Mouse (Mus musculus) stomach, embryonic 15.5 days (tissue): Measurements from ENCODE around the gene Eepd1. TPM values are rescaled to one million over a fixed set of nuclear protein-coding genes. Genes with fewer than 3 reads are reported as not detected.
"Not testable (repeated sequence)": the region's sequence is repeated elsewhere in the genome, so short reads cannot be mapped to it uniquely, and the experiment has no call there.

Experiments used
- ATAC-seq: fragments of 200-750 bp; cut with Nextera tagmentation; 2 replicates; pipeline ENCODE4 v1.8.0; 2017; ENCODE audit warnings: low read depth, moderate number of reproducible peaks, moderate TSS enrichment; ENCODE audit not compliant: insufficient read depth, low FRiP score
- H3K27ac ChIP-seq: fragments of 300-500 bp; sonication (generic); 2 replicates; pipeline ENCODE4 v1.5.1; 2015; ENCODE audit warnings: mild to moderate bottlenecking, inconsistent platforms
- H3K27me3 ChIP-seq: fragments of 300-500 bp; sonication (generic); replicated peaks from 2 replicates; pipeline ENCODE4 v1.6.1; 2015; ENCODE audit warnings: inconsistent platforms
- H3K36me3 ChIP-seq: fragments of 300-500 bp; sonication (generic); 2 replicates; pipeline ENCODE4 v1.6.1; 2015; ENCODE audit warnings: inconsistent platforms
- H3K4me1 ChIP-seq: fragments of 300-500 bp; sonication (generic); 2 replicates; pipeline ENCODE4 v1.6.1; 2015; ENCODE audit warnings: inconsistent platforms
- H3K4me2 ChIP-seq: fragments of 300-500 bp; sonication (generic); 2 replicates; pipeline ENCODE4 v1.6.1; 2015; ENCODE audit warnings: mild to moderate bottlenecking, inconsistent platforms
- H3K4me3 ChIP-seq: fragments of 300-500 bp; sonication (generic); replicated peaks from 2 replicates; pipeline ENCODE4 v1.5.1; 2015; ENCODE audit warnings: inconsistent platforms
- H3K9ac ChIP-seq: fragments of 300-500 bp; sonication (generic); 2 replicates; pipeline ENCODE4 v1.6.1; 2015; ENCODE audit warnings: inconsistent platforms
- H3K9me3 ChIP-seq: fragments of 300-500 bp; sonication (generic); 2 replicates; pipeline ENCODE4 v1.6.1; 2016; ENCODE audit warnings: inconsistent platforms
- WGBS: fragments of 180-500 bp; shearing (Covaris S2); methylation state at CpG from one replicate; pipeline ENCODE4 v1.1.7; 2015; 5-methylcytosine and 5-hydroxymethylcytosine counted together
- polyA plus RNA-seq: library from polyadenylated mRNA; unstranded; fragments of >200 nt; fragmentation: Nextera tagmentation; extraction: Ambion mirVana; gene quantifications from 2 replicates; pipeline ENCODE4 v1.2.1, GENCODE M21; 2015

Eepd1 gene
- 9.8 and 10.0 TPM in 2 replicates for polyA plus RNA-seq

- H3K9ac ChIP-seq: peak within 1 kb of the TSS; percentile 60
- no peaks in the 10 kb centered on the region for H3K36me3 ChIP-seq
- WGBS: under 1% methylated on average over 72 of the region's 75 CpGs
- ATAC-seq: peak; percentile 97
- peak within 1 kb of the TSS; percentile 57 for H3K27ac ChIP-seq
- H3K4me2 ChIP-seq: peak within 1 kb of the TSS; percentile 92
- H3K4me1 ChIP-seq: peaks cover 16% of the 10 kb centered on the region
- peak within 1 kb of the TSS; percentile 73 for H3K4me3 ChIP-seq
- no peaks in the 10 kb centered on the region for H3K9me3 ChIP-seq
- no peaks in the 10 kb centered on the region for H3K27me3 ChIP-seq
Observed at GRCm38 (mm10) chr9:25481344-25482095, at the start of gene Eepd1. Eepd1 (plus strand) TSS chr9:25481547.

DNA sequence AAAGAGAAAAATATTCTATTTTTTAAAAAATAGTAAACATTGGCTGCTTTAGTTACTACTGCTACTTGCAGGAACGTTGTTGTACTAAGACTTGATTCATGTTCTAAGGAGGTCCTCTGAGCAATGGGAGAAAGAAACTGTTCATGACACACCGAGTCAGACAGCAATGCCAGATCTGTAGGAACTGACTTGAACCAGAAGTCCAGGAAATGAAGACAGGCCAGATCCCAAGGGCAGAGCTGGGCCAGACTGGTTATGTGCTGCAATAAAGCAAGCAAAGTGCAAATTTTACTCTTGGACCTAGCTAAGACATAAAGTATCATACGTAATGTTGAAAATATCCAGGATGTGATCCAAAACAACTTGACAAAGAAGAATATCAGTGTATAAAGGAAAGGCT, 42.5 kb upstream of the Eepd1 start:
- H3K9ac ChIP-seq: no peak overlapping the region
- no peaks in the 10 kb centered on the region for H3K4me1 ChIP-seq
- H3K27ac ChIP-seq: no peak overlapping the region
- ATAC-seq: no peak
- H3K36me3 ChIP-seq: no peaks in the 10 kb centered on the region
- H3K27me3 ChIP-seq: no peaks in the 10 kb centered on the region
- H3K4me3 ChIP-seq: no peak overlapping the region
- no peak overlapping the region for H3K4me2 ChIP-seq
- no peaks in the 10 kb centered on the region for H3K9me3 ChIP-seq
- WGBS: 70% methylated on average over 3 of the region's 3 CpGs

DNA sequence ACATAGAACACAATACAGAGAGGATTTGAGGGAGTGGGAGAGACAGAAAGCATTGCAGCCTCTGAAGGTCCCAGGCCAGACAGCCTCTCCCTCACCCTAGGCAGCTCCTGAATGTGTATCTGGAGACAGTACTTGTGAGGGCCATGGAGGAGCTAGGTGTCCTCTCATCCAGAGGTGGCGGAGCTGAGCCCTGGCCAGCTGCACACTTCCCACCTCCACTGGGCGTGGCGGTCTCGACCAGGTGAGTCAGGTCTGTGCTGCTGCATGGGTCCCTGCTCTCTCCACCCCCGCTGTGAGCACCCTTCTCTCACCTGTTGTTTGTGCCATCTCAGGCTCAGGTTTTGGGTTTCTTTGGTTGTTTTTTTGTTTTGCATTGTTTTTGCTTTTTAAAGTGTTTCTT, 41.3 kb upstream of the Eepd1 start:
- not testable (repeated sequence) for H3K4me2 ChIP-seq, H3K9me3 ChIP-seq, H3K4me3 ChIP-seq, H3K36me3 ChIP-seq, H3K27ac ChIP-seq, H3K9ac ChIP-seq, H3K27me3 ChIP-seq, H3K4me1 ChIP-seq
- ATAC-seq: 0 out of 2 replicates have a peak, but pooled peaks have one; percentile 39
- WGBS: 77% methylated on average over 5 of the region's 5 CpGs

GRCm38 (mm10) chr9:25442041-25442440, 39.3 kb upstream of the Eepd1 start:
- no peaks in the 10 kb centered on the region for H3K36me3 ChIP-seq
- no peak overlapping the region for H3K4me3 ChIP-seq
- H3K4me1 ChIP-seq: no peaks in the 10 kb centered on the region
- no peak for ATAC-seq
- no peak overlapping the region for H3K4me2 ChIP-seq
- no peak overlapping the region for H3K27ac ChIP-seq
- no peak overlapping the region for H3K9ac ChIP-seq
- H3K9me3 ChIP-seq: no peaks in the 10 kb centered on the region
- no peaks in the 10 kb centered on the region for H3K27me3 ChIP-seq

DNA sequence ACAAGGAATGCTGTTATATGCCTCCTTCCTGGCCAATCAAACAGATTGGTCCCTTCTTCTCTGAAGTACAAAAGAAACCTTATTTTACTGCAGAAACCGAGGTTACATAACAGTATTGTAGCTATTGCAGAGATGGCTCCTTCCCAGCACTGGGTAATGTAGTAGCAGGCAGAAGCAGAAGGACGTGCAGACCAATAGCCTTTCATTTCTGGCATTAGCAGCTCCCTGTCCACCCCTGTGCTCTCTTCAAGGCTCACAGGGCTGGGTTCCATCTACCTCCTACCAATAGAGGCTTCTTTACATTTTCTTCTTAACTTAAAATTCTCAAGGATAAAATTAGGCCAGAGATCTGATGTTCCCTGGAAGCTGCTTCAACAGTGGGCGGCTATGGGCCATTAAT, 38.3 kb upstream of the Eepd1 start:
- Histone ChIP-seq H3K4me1 (no peaks in the 10 kb centered on the region), H3K27me3 (no peaks in the 10 kb centered on the region), H3K27ac (no peak overlapping the region), H3K4me3 (no peak overlapping the region), H3K9me3 (no peaks in the 10 kb centered on the region), H3K4me2 (no peak overlapping the region), H3K36me3 (no peaks in the 10 kb centered on the region), H3K9ac (no peak overlapping the region)
- WGBS: 66% methylated on average over 3 of the region's 3 CpGs
- ATAC-seq: no peak

- no peak overlapping the region for H3K4me2 ChIP-seq
Observed at GRCm38 (mm10) chr9:25443546-25443945, 37.8 kb upstream of the Eepd1 start.

DNA sequence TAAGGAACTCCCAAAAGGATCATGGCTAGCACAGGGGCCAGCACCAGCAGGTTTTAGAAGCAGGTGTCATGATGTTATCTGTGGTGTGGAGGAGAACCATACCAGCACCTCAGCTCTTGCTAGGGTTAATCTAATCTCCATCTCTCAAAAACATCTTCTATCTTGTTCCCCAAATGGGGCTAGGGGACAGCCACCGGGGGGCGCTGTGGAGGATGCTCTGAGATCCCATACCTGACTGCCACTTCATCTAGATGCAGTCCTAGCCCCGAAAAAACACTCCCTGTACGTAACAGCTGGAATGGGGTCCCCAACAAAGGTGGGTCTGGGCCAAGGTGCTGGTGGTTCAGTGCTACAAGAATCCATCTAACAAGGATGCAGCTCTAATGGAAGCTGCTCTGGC, 31.0 kb upstream of the Eepd1 start:
- Histone ChIP-seq H3K9me3 (no peaks in the 10 kb centered on the region), H3K4me2 (no peak overlapping the region), H3K27me3 (no peaks in the 10 kb centered on the region), H3K4me1 (no peaks in the 10 kb centered on the region), H3K9ac (no peak overlapping the region), H3K4me3 (no peak overlapping the region), H3K27ac (no peak overlapping the region), H3K36me3 (no peaks in the 10 kb centered on the region)
- WGBS: 50% methylated on average over 4 of the region's 4 CpGs
- ATAC-seq: no peak

More at GRCm38 (mm10) chr9:25443546-25443945, 37.8 kb upstream of the Eepd1 start:
- H3K27me3 ChIP-seq: no peaks in the 10 kb centered on the region
- H3K9me3 ChIP-seq: no peaks in the 10 kb centered on the region
- H3K4me3 ChIP-seq: no peak overlapping the region
- no peaks in the 10 kb centered on the region for H3K4me1 ChIP-seq
- no peak overlapping the region for H3K27ac ChIP-seq
- no peaks in the 10 kb centered on the region for H3K36me3 ChIP-seq
- no peak overlapping the region for H3K9ac ChIP-seq
- ATAC-seq: no peak

- 58% methylated on average over 2 of the region's 2 CpGs for WGBS
- H3K4me2 ChIP-seq: no peak overlapping the region
- no peak overlapping the region for H3K4me3 ChIP-seq
- no peaks in the 10 kb centered on the region for H3K36me3 ChIP-seq
- H3K27me3 ChIP-seq: no peaks in the 10 kb centered on the region
- H3K27ac ChIP-seq: no peak overlapping the region
- no peaks in the 10 kb centered on the region for H3K9me3 ChIP-seq
- H3K4me1 ChIP-seq: no peaks in the 10 kb centered on the region
- ATAC-seq: peak; percentile 91
- no peak overlapping the region for H3K9ac ChIP-seq
Observed at GRCm38 (mm10) chr9:25455027-25455426, 26.3 kb upstream of the Eepd1 start.

DNA sequence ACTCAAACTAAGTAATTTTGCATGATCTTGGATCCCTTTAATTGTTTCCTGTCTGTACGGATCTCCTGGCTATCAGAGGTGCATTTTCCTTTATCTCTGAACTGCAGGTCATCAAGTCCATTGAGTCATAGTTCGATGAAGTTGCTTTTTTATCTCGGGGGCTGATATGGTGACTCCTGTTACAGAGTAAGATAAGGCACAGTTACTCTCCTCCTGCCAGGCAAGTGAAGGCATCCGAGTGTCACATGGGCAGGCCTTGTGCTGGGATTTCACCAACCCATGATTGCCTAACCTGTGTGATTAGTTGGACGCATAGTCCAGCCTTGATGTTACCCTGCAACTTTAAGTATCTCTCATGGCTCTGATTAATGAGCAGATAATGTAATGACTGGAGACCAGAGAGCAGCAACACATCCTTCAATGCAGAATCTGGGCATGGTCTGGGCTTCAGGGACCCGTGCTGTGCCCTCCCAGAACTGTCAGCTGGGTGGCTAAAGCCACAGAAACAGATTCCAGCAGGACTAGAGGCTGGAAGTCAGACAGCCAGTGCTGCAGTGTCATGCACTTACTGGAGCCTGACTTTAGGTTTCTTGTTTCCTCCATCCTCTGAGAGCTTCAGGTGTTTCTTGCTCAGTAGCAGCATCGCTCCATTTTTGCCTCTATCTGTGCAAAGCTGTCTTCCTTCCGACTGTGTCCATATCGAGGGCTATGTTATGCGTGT, 20.4 kb upstream of the Eepd1 start:
- 61% methylated on average over 10 of the region's 10 CpGs for WGBS
- no peak overlapping the region for H3K9ac ChIP-seq
- ATAC-seq: no peak
- H3K36me3 ChIP-seq: no peaks in the 10 kb centered on the region
- H3K27me3 ChIP-seq: no peaks in the 10 kb centered on the region
- H3K9me3 ChIP-seq: no peaks in the 10 kb centered on the region
- no peaks in the 10 kb centered on the region for H3K4me1 ChIP-seq
- no peak overlapping the region for H3K4me3 ChIP-seq
- H3K27ac ChIP-seq: no peak overlapping the region
- H3K4me2 ChIP-seq: no peak overlapping the region

- no peak for ATAC-seq
- H3K4me3 ChIP-seq: no peak overlapping the region
- H3K36me3 ChIP-seq: no peaks in the 10 kb centered on the region
- WGBS: 80% methylated on average over 1 of the region's 1 CpGs
- H3K9me3 ChIP-seq: no peaks in the 10 kb centered on the region
- no peaks in the 10 kb centered on the region for H3K27me3 ChIP-seq
- no peak overlapping the region for H3K4me2 ChIP-seq
- no peaks in the 10 kb centered on the region for H3K4me1 ChIP-seq
- no peak overlapping the region for H3K27ac ChIP-seq
- H3K9ac ChIP-seq: no peak overlapping the region
Observed at GRCm38 (mm10) chr9:25464305-25464704, 17.0 kb upstream of the Eepd1 start.

GRCm38 (mm10) chr9:25479392-25480020, 1.8 kb upstream of the Eepd1 start:
- H3K27ac ChIP-seq: no peak overlapping the region
- H3K4me2 ChIP-seq: no peak overlapping the region
- no peaks in the 10 kb centered on the region for H3K27me3 ChIP-seq
- no peaks in the 10 kb centered on the region for H3K9me3 ChIP-seq
- no peak for ATAC-seq
- H3K9ac ChIP-seq: no peak overlapping the region
- no peak overlapping the region for H3K4me3 ChIP-seq
- 88% methylated on average over 7 of the region's 7 CpGs for WGBS
- H3K4me1 ChIP-seq: peaks cover 11% of the 10 kb centered on the region
- H3K36me3 ChIP-seq: no peaks in the 10 kb centered on the region

DNA sequence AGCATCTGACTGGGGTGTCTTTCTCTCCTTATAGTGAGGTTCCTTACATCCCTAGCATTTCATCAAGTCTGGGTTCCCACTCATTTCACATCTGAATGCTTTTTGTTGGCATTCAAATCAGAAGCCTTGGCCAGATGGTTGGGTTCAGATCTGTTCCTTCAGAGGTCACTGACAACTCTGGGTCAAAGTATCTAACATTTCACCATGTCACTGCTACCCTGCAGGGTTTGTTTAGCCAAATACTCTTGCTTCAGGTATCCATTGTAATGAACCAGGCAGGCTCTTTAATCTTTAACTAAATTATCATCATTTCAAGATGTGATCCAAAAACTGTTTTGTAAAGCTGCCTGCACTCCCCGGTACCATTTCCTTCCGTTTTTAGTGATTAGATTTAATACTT, 671 bp upstream of the Eepd1 start:
- no peaks in the 10 kb centered on the region for H3K9me3 ChIP-seq
- H3K4me2 ChIP-seq: no peak overlapping the region
- H3K4me3 ChIP-seq: no peak overlapping the region
- no peak overlapping the region for H3K9ac ChIP-seq
- H3K4me1 ChIP-seq: peaks cover 16% of the 10 kb centered on the region
- WGBS: 77% methylated on average over 2 of the region's 2 CpGs
- H3K36me3 ChIP-seq: no peaks in the 10 kb centered on the region
- no peak overlapping the region for H3K27ac ChIP-seq
- no peak for ATAC-seq
- no peaks in the 10 kb centered on the region for H3K27me3 ChIP-seq
